Mouse (Mus musculus): Measurements from ENCODE around the gene Irf5. TPM values are rescaled to one million over a fixed set of nuclear protein-coding genes. Genes with fewer than 3 reads are reported as not detected.
"Not testable (repeated sequence)": the region's sequence is repeated elsewhere in the genome, so short reads cannot be mapped to it uniquely, and the experiment has no call there.

Gene Irf5
- polyA plus RNA-seq, 1 experiment from 2014 or later = 8.5 TPM

DNA sequence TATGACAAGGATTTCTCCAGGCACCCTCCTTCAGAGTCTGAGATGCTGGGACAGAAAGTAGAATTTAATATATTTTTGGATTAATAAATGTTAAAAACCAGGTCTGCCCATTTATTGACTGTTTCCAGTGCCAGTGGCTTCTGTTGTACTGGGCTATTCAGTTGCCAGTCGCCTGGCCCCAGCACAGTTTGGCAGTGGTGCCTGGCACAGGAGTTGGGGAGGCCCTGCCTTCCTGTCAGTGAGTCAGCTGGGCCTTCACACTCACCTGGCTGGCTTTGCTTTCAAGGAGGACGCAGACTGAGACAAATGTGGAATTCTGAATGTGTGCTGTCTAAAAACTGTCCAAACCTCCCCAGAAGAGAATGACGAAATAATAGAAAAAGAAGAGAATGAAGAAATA lies 10.8 kb downstream of the Irf5 start:
- Histone ChIP-seq H3K4me2 (ENCODE audit: low read depth, low read length) (no peak overlapping the region), H3K27me3 (replicated peaks; ENCODE audit: control insufficient read depth, insufficient read depth, low read length) (no peaks in the 10 kb centered on the region), H3K27ac (ENCODE audit: low read length) (no peak overlapping the region), H3K9ac (ENCODE audit: low read depth, low read length) (no peak overlapping the region), H3K9me3 (ENCODE audit: control insufficient read depth, low read length) (no peaks in the 10 kb centered on the region), H3K36me3 (ENCODE audit: control insufficient read depth, insufficient read depth, low read length) (peaks cover 7% of the 10 kb centered on the region; the same call in 1 of the 2 replicates), H3K4me3 (ENCODE audit: low read length) (no peak overlapping the region), H3K4me1 (ENCODE audit: control insufficient read depth, insufficient read depth, low read length) (no peaks in the 10 kb centered on the region)
- 86% methylated on average over 3 of the region's 3 CpGs for WGBS
- ATAC-seq = no peak

DNA sequence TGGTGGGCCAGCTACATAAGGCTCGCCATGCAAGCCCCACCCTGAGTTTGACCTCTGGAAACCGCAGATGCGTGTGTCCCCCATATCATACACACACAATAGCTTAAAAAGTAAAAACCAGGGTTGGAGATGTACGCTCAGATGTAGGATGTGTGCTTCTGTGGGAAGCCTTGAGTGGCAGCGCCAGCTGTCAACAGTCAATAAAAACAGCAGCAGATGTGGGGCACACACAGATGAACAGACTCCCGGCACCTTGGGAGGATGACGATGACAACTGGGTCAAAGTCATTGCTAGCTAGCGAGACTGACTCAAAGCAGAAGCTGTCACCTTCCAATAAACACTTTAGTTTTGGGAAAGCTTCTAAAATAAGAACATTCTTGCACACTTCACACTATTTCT lies 13.1 kb downstream of the Irf5 start:
- no peaks in the 10 kb centered on the region for H3K9me3 ChIP-seq (ENCODE audit: control insufficient read depth, low read length)
- no peaks in the 10 kb centered on the region for H3K4me1 ChIP-seq (ENCODE audit: control insufficient read depth, insufficient read depth, low read length)
- H3K27ac ChIP-seq (ENCODE audit: low read length) = no peak overlapping the region
- H3K4me3 ChIP-seq (ENCODE audit: low read length) = no peak overlapping the region
- H3K9ac ChIP-seq (ENCODE audit: low read depth, low read length) = no peak overlapping the region
- H3K36me3 ChIP-seq (ENCODE audit: control insufficient read depth, insufficient read depth, low read length) = peaks cover 7% of the 10 kb centered on the region; the same call in 1 of the 2 replicates
- ATAC-seq = no peak
- 84% methylated on average over 8 of the region's 8 CpGs for WGBS
- H3K4me2 ChIP-seq (ENCODE audit: low read depth, low read length) = no peak overlapping the region
- H3K27me3 ChIP-seq (replicated peaks; ENCODE audit: control insufficient read depth, insufficient read depth, low read length) = no peaks in the 10 kb centered on the region

DNA sequence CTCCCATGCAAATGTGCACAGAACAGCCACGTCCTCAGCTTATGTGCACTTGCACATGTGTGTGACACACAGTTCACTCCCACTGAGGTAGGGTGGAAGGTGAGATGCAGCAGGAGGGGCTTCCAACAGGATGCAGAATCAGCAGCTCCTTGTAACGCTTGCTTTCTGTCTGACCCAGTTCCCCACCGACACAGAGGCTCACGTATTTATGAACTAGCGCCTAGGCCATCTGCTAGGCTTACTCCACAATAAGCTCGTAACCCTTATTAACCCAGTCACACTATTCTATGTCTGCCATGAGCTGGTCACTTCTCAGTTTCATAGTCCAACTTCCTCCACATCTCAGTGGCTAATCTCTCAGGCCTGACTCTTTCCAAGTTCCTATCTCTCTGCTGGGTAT lies 13.8 kb downstream of the Irf5 start:
- H3K9ac ChIP-seq (ENCODE audit: low read depth, low read length) = no peak overlapping the region
- H3K4me1 ChIP-seq (ENCODE audit: control insufficient read depth, insufficient read depth, low read length) = no peaks in the 10 kb centered on the region
- no peak overlapping the region for H3K27ac ChIP-seq (ENCODE audit: low read length)
- H3K4me2 ChIP-seq (ENCODE audit: low read depth, low read length) = no peak overlapping the region
- no peaks in the 10 kb centered on the region for H3K9me3 ChIP-seq (ENCODE audit: control insufficient read depth, low read length)
- no peak overlapping the region for H3K4me3 ChIP-seq (ENCODE audit: low read length)
- no peaks in the 10 kb centered on the region for H3K27me3 ChIP-seq (replicated peaks; ENCODE audit: control insufficient read depth, insufficient read depth, low read length)
- H3K36me3 ChIP-seq (ENCODE audit: control insufficient read depth, insufficient read depth, low read length) = peaks cover 13% of the 10 kb centered on the region; the same call in 1 of the 2 replicates
- no peak for ATAC-seq
- WGBS = 80% methylated on average over 6 of the region's 6 CpGs

DNA sequence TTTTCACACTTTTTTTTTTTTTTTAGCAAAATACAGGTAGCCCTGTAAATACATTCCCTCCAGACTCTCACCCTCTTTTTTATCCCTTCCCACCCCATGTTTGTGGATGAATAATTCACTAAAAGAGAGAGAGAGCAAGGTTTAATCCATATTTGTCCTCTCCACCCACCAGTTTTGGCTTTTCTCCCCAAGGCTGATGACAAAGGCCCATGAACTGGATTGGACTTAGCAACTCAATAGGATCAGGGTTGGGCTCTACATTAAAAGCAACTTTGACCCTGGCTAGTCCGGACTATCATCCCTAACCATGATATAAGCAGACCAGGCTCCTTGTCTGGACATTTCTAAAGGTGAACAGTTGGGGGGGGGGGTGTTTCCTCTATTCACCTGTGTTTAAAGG lies 14.5 kb downstream of the Irf5 start:
- Histone ChIP-seq H3K9ac (ENCODE audit: low read depth, low read length) (no peak overlapping the region), H3K4me3 (ENCODE audit: low read length) (no peak overlapping the region), H3K4me2 (ENCODE audit: low read depth, low read length) (no peak overlapping the region), H3K36me3 (ENCODE audit: control insufficient read depth, insufficient read depth, low read length) (peaks cover 16% of the 10 kb centered on the region), H3K4me1 (ENCODE audit: control insufficient read depth, insufficient read depth, low read length) (no peaks in the 10 kb centered on the region), H3K27ac (ENCODE audit: low read length) (no peak overlapping the region), H3K9me3 (ENCODE audit: control insufficient read depth, low read length) (no peaks in the 10 kb centered on the region), H3K27me3 (replicated peaks; ENCODE audit: control insufficient read depth, insufficient read depth, low read length) (no peaks in the 10 kb centered on the region)
- no peak for ATAC-seq
- WGBS = 82% methylated on average over 1 of the region's 1 CpGs

DNA sequence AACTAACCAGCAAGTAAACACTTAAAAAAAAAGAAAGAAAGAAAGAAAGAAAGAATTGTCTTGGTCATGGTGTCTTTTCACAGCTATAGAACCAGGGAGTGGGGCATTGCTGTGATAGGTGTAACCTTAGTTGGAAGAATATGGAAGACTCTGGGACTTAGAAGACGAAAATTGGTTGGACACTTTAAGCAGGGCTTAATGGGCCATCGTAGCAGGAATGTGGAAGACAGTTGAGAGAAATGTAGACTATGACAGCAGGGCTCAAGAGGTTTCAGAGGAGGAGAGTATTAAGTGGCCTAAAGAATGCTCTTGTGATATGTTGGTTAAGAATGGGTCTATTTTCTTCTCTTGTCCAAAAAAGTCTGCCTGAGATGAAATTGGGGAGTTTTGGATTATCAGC lies 19.2 kb downstream of the Irf5 start:
- no peak for ATAC-seq
- WGBS = 96% methylated on average over 2 of the region's 2 CpGs
- no peaks in the 10 kb centered on the region for H3K9me3 ChIP-seq (ENCODE audit: control insufficient read depth, low read length)
- no peaks in the 10 kb centered on the region for H3K27me3 ChIP-seq (replicated peaks; ENCODE audit: control insufficient read depth, insufficient read depth, low read length)
- H3K4me1 ChIP-seq (ENCODE audit: control insufficient read depth, insufficient read depth, low read length) = no peaks in the 10 kb centered on the region
- no peak overlapping the region for H3K4me3 ChIP-seq (ENCODE audit: low read length)
- no peak overlapping the region for H3K27ac ChIP-seq (ENCODE audit: low read length)
- H3K4me2 ChIP-seq (ENCODE audit: low read depth, low read length) = no peak overlapping the region
- no peak overlapping the region for H3K9ac ChIP-seq (ENCODE audit: low read depth, low read length)
- peaks cover 19% of the 10 kb centered on the region for H3K36me3 ChIP-seq (ENCODE audit: control insufficient read depth, insufficient read depth, low read length)

DNA sequence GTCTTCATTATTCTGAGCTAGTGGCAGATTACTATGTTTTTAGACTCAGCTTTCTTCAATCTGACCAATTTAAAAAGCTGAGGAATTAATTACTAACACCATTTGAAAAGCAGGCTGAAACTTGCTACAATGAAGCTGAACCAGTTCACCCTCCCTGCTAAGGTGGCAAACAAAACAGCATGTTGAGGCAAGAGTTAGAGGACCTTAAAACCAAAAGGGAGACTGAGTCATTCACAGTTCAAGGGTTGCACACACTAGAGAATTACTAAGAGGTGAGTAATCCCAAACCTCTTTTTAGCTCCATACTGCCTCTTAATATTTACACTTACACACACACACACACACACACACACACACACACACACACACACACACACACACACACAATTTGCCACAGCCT lies 21.2 kb downstream of the Irf5 start:
- no peak for ATAC-seq
- peaks cover 12% of the 10 kb centered on the region for H3K36me3 ChIP-seq (ENCODE audit: control insufficient read depth, insufficient read depth, low read length)

DNA sequence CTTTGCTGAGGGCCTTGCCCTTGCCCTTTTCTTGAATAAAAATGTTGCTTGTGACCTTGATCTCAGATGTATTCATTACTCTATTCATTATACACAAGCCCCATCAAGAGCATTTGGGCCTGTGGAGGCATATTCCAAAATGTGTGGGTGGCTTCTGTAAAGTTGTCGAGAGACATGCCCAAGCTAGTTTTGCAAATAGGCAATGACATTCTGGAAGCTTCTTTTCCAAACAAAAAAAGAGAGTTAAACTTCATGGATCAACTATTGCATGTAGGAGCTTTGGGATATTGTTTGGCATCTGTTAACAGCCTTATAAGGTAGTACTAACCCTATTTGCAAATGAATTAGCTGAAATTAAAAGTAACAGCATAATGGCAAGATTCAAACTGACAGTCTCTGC lies 21.7 kb downstream of the Irf5 start:
- Histone ChIP-seq H3K27me3 (replicated peaks; ENCODE audit: control insufficient read depth, insufficient read depth, low read length) (no peaks in the 10 kb centered on the region), H3K4me2 (ENCODE audit: low read depth, low read length) (no peak overlapping the region), H3K9ac (ENCODE audit: low read depth, low read length) (no peak overlapping the region), H3K27ac (ENCODE audit: low read length) (no peak overlapping the region), H3K4me3 (ENCODE audit: low read length) (no peak overlapping the region), H3K4me1 (ENCODE audit: control insufficient read depth, insufficient read depth, low read length) (no peaks in the 10 kb centered on the region), H3K9me3 (ENCODE audit: control insufficient read depth, low read length) (no peaks in the 10 kb centered on the region), H3K36me3 (ENCODE audit: control insufficient read depth, insufficient read depth, low read length) (peaks cover 12% of the 10 kb centered on the region)
- no peak for ATAC-seq
- 94% methylated on average over 1 of the region's 1 CpGs for WGBS

More for the DNA sequence above, 21.2 kb downstream of the Irf5 start:
- H3K9me3 ChIP-seq (ENCODE audit: control insufficient read depth, low read length) = no peaks in the 10 kb centered on the region
- H3K9ac ChIP-seq (ENCODE audit: low read depth, low read length) = no peak overlapping the region
- no peak overlapping the region for H3K4me3 ChIP-seq (ENCODE audit: low read length)
- no peak overlapping the region for H3K4me2 ChIP-seq (ENCODE audit: low read depth, low read length)
- no peaks in the 10 kb centered on the region for H3K27me3 ChIP-seq (replicated peaks; ENCODE audit: control insufficient read depth, insufficient read depth, low read length)
- no peaks in the 10 kb centered on the region for H3K4me1 ChIP-seq (ENCODE audit: control insufficient read depth, insufficient read depth, low read length)
- no peak overlapping the region for H3K27ac ChIP-seq (ENCODE audit: low read length)

DNA sequence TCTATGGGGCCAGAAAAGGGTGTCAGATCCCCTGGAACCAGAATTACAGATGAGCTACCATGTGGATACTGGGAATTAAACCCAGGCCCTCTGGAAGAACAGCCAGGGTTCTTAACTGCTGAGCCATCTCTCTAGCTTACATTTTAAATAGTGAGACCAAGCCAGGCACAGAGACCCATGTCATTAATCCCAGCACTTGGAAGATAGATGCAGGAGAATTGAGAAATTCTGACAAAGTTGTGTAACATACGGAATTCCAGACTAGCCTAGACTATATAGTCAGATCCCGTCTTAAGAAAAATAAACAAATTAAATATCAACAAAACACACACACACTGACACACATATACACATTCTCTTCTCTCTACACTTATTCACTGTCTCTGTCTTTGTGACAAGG lies 26.1 kb downstream of the Irf5 start:
- 74% methylated on average over 2 of the region's 2 CpGs for WGBS

DNA sequence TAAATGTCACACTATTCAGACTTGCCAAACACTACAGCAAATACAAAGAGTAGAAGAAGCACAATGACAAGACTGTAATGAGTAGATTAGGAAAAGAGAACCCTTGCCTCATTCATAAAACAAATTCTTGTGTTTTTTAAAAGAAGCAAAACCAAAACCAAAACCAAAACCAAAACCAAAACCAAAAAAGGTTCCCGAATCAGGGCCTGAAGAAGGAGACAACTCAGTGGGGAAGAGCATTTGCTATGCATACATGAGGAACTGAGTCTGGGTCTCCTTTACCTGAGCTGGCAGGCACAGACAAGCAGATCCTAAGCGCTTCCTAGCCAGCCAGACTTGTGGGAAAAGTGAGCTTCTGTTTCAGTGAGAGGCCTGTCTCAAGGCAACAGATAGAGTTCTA lies 30.7 kb downstream of the Irf5 start:
- H3K4me2 ChIP-seq (ENCODE audit: low read depth, low read length) = no peak overlapping the region
- H3K9me3 ChIP-seq (ENCODE audit: control insufficient read depth, low read length) = no peaks in the 10 kb centered on the region
- H3K36me3 ChIP-seq (ENCODE audit: control insufficient read depth, insufficient read depth, low read length) = peaks cover 6% of the 10 kb centered on the region
- no peaks in the 10 kb centered on the region for H3K27me3 ChIP-seq (replicated peaks; ENCODE audit: control insufficient read depth, insufficient read depth, low read length)
- no peak overlapping the region for H3K27ac ChIP-seq (ENCODE audit: low read length)
- no peak overlapping the region for H3K9ac ChIP-seq (ENCODE audit: low read depth, low read length)
- no peak overlapping the region for H3K4me3 ChIP-seq (ENCODE audit: low read length)
- ATAC-seq = no peak
- H3K4me1 ChIP-seq (ENCODE audit: control insufficient read depth, insufficient read depth, low read length) = no peaks in the 10 kb centered on the region
- 94% methylated on average over 2 of the region's 2 CpGs for WGBS

More for the DNA sequence above, 26.1 kb downstream of the Irf5 start:
- Histone ChIP-seq H3K4me3 (ENCODE audit: low read length) (no peak overlapping the region), H3K36me3 (ENCODE audit: control insufficient read depth, insufficient read depth, low read length) (peaks cover 3% of the 10 kb centered on the region), H3K4me1 (ENCODE audit: control insufficient read depth, insufficient read depth, low read length) (no peaks in the 10 kb centered on the region), H3K27me3 (replicated peaks; ENCODE audit: control insufficient read depth, insufficient read depth, low read length) (no peaks in the 10 kb centered on the region), H3K9ac (ENCODE audit: low read depth, low read length) (no peak overlapping the region), H3K4me2 (ENCODE audit: low read depth, low read length) (no peak overlapping the region), H3K9me3 (ENCODE audit: control insufficient read depth, low read length) (no peaks in the 10 kb centered on the region), H3K27ac (ENCODE audit: low read length) (no peak overlapping the region)
- no peak for ATAC-seq

DNA sequence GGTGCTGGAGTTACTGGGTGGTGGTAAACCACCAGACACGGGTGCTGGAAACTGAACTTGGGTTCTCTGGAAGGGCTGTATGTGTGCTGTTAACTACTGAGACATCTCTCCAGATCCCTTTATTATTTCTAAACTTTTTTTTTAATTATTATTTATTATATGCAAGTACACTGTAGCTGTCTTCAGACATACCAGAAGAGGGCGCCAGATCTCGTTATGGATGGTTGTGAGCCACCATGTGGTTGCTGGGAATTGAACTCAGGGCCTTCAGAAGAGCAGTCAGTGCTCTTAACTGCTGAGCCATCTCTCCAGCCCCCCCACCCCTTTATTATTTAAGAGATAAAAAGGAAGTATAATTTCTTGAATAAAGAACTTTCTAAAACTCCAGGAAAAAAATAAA lies 50.0 kb downstream of the Irf5 start:
- not testable (repeated sequence) for H3K27me3 ChIP-seq (replicated peaks; ENCODE audit: control insufficient read depth, insufficient read depth, low read length); H3K4me2 ChIP-seq (ENCODE audit: low read depth, low read length); H3K9me3 ChIP-seq (ENCODE audit: control insufficient read depth, low read length); H3K4me1 ChIP-seq (ENCODE audit: control insufficient read depth, insufficient read depth, low read length); H3K9ac ChIP-seq (ENCODE audit: low read depth, low read length); ATAC-seq; H3K27ac ChIP-seq (ENCODE audit: low read length); H3K4me3 ChIP-seq (ENCODE audit: low read length)
- WGBS = 90% methylated on average over 3 of the region's 3 CpGs
- peaks cover 12% of the 10 kb centered on the region for H3K36me3 ChIP-seq (ENCODE audit: control insufficient read depth, insufficient read depth, low read length)

Data from intestine, embryonic 16.5 days (tissue).